Mouse (Mus musculus): Measurements from ENCODE around the gene Kbtbd13. TPM values are rescaled to one million over a fixed set of nuclear protein-coding genes. Genes with fewer than 3 reads are reported as not detected.

The Kbtbd13 gene
- polyA plus RNA-seq, 1 experiment from 2014 or later, result 0.73 TPM

- no peak overlapping the region for H3K4me2 ChIP-seq (ENCODE audit: low read length)
- no peaks in the 10 kb centered on the region for H3K27me3 ChIP-seq (ENCODE audit: control insufficient read depth, insufficient read depth, low read length)
- H3K9ac ChIP-seq (ENCODE audit: low read length), result peak overlapping the region; percentile 31; the same call in 1 of the 2 replicates
- H3K9me3 ChIP-seq (ENCODE audit: control insufficient read depth, low read length), result no peaks in the 10 kb centered on the region
- H3K4me3 ChIP-seq (ENCODE audit: control insufficient read depth in 1 of 2, insufficient read depth in 1 of 2, low read depth in 1 of 2, low read length in 2 of 2), result no peak overlapping the region
- H3K27ac ChIP-seq (replicated peaks in 1 of 2; ENCODE audit: control insufficient read depth in 1 of 2, insufficient read depth in 1 of 2, low read depth in 2 of 2, low read length in 2 of 2), result no peak overlapping the region
- 50% methylated on average over 6 of the region's 6 CpGs for WGBS
- peaks cover 2% of the 10 kb centered on the region; the same call in 1 of the 2 replicates for H3K36me3 ChIP-seq (ENCODE audit: control insufficient read depth, insufficient read depth, low read length)
- no peak for ATAC-seq (ENCODE audit: insufficient number of reproducible peaks, insufficient read depth, low FRiP score, low read depth)
- H3K4me1 ChIP-seq (ENCODE audit: control insufficient read depth in 2 of 2, insufficient read depth in 2 of 2, low read length in 2 of 2), result peaks cover 7 to 9% of the 10 kb centered on the region in 2 experiments; a peak in 2 of 4 replicates
These were observed 9.3 kb downstream of the Kbtbd13 start for GRCm38 (mm10) chr9:65382031-65382750.

GRCm38 (mm10) chr9:65381017-65381590 lies 10.3 kb downstream of the Kbtbd13 start:
- H3K4me2 ChIP-seq (ENCODE audit: low read length), result no peak overlapping the region
- 62% methylated on average over 4 of the region's 4 CpGs for WGBS
- peaks cover 7 to 9% of the 10 kb centered on the region in 2 experiments; a peak in 2 of 4 replicates for H3K4me1 ChIP-seq (ENCODE audit: control insufficient read depth in 2 of 2, insufficient read depth in 2 of 2, low read length in 2 of 2)
- no peaks in the 10 kb centered on the region for H3K27me3 ChIP-seq (ENCODE audit: control insufficient read depth, insufficient read depth, low read length)
- no peak overlapping the region for H3K9ac ChIP-seq (ENCODE audit: low read length)
- H3K36me3 ChIP-seq (ENCODE audit: control insufficient read depth, insufficient read depth, low read length), result peaks cover 2% of the 10 kb centered on the region; the same call in 1 of the 2 replicates
- ATAC-seq (ENCODE audit: insufficient number of reproducible peaks, insufficient read depth, low FRiP score, low read depth), result no peak
- no peak overlapping the region for H3K27ac ChIP-seq (replicated peaks in 1 of 2; ENCODE audit: control insufficient read depth in 1 of 2, insufficient read depth in 1 of 2, low read depth in 2 of 2, low read length in 2 of 2)
- no peaks in the 10 kb centered on the region for H3K9me3 ChIP-seq (ENCODE audit: control insufficient read depth, low read length)
- H3K4me3 ChIP-seq (ENCODE audit: control insufficient read depth in 1 of 2, insufficient read depth in 1 of 2, low read depth in 1 of 2, low read length in 2 of 2), result no peak overlapping the region

- no peaks in the 10 kb centered on the region for H3K27me3 ChIP-seq (ENCODE audit: control insufficient read depth, insufficient read depth, low read length)
- H3K4me1 ChIP-seq (ENCODE audit: control insufficient read depth in 2 of 2, insufficient read depth in 2 of 2, low read length in 2 of 2), result peaks cover 0 to 2% of the 10 kb centered on the region in 2 experiments; a peak in 1 of 4 replicates
- H3K27ac ChIP-seq (replicated peaks in 1 of 2; ENCODE audit: control insufficient read depth in 1 of 2, insufficient read depth in 1 of 2, low read depth in 2 of 2, low read length in 2 of 2), result no peak overlapping the region
- H3K9me3 ChIP-seq (ENCODE audit: control insufficient read depth, low read length), result no peaks in the 10 kb centered on the region
- peaks cover 6% of the 10 kb centered on the region; the same call in 1 of the 2 replicates for H3K36me3 ChIP-seq (ENCODE audit: control insufficient read depth, insufficient read depth, low read length)
- 80% methylated on average over 9 of the region's 9 CpGs for WGBS
- H3K4me3 ChIP-seq (ENCODE audit: control insufficient read depth in 1 of 2, insufficient read depth in 1 of 2, low read depth in 1 of 2, low read length in 2 of 2), result no peak overlapping the region
- no peak for ATAC-seq (ENCODE audit: insufficient number of reproducible peaks, insufficient read depth, low FRiP score, low read depth)
- no peak overlapping the region for H3K9ac ChIP-seq (ENCODE audit: low read length)
- no peak overlapping the region for H3K4me2 ChIP-seq (ENCODE audit: low read length)
These were observed 16.1 kb downstream of the Kbtbd13 start for GRCm38 (mm10) chr9:65375163-65375934.

DNA sequence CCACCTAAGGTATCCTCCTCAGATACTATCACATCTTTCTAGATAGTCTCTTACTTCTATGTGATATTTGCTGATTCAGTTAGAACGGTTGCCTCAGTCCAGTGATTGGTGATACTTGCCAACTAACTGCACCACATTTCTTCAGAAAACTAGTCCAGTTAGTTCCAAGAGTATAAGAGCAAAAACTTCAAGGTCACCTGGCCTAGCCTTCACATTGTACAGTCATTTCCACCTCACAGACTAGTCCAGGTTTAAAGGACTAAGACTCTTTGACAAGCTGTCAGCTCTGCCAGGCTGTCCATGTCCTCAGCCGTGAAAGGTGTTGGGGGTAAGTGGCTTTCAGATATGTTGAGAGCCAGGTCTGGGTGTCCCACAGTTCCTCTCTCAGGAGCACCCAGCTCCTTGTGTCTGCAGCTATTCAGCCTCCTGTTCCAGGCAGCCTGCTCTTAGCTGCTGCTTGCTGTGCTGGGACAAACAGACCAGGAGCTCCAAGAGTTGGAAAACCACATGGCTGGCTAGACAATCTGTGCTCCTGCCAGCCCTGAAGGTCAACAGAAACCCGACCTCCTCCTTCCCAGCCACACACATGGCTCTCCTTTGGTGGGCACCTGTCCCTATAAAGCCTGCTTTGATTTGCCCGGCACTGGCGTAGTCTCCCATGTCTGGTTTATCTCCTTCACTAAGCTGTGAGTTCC lies 16.8 kb downstream of the Kbtbd13 start:
- Histone ChIP-seq H3K36me3 (ENCODE audit: control insufficient read depth, insufficient read depth, low read length) (peaks cover 6% of the 10 kb centered on the region; the same call in 1 of the 2 replicates), H3K4me3 (ENCODE audit: control insufficient read depth in 1 of 2, insufficient read depth in 1 of 2, low read depth in 1 of 2, low read length in 2 of 2) (no peak overlapping the region), H3K4me1 (ENCODE audit: control insufficient read depth in 2 of 2, insufficient read depth in 2 of 2, low read length in 2 of 2) (peaks cover 0 to 2% of the 10 kb centered on the region in 2 experiments; a peak in 1 of 4 replicates), H3K4me2 (ENCODE audit: low read length) (no peak overlapping the region), H3K9me3 (ENCODE audit: control insufficient read depth, low read length) (no peaks in the 10 kb centered on the region), H3K27me3 (ENCODE audit: control insufficient read depth, insufficient read depth, low read length) (no peaks in the 10 kb centered on the region), H3K9ac (ENCODE audit: low read length) (no peak overlapping the region), H3K27ac (replicated peaks in 1 of 2; ENCODE audit: control insufficient read depth in 1 of 2, insufficient read depth in 1 of 2, low read depth in 2 of 2, low read length in 2 of 2) (no peak overlapping the region)
- ATAC-seq (ENCODE audit: insufficient number of reproducible peaks, insufficient read depth, low FRiP score, low read depth), result no peak
- 66% methylated on average over 5 of the region's 5 CpGs for WGBS

- Histone ChIP-seq H3K27ac (replicated peaks in 1 of 2; ENCODE audit: control insufficient read depth in 1 of 2, insufficient read depth in 1 of 2, low read depth in 2 of 2, low read length in 2 of 2) (no peak overlapping the region), H3K27me3 (ENCODE audit: control insufficient read depth, insufficient read depth, low read length) (no peaks in the 10 kb centered on the region), H3K4me3 (ENCODE audit: control insufficient read depth in 1 of 2, insufficient read depth in 1 of 2, low read depth in 1 of 2, low read length in 2 of 2) (no peak overlapping the region), H3K9ac (ENCODE audit: low read length) (no peak overlapping the region), H3K9me3 (ENCODE audit: control insufficient read depth, low read length) (no peaks in the 10 kb centered on the region), H3K4me2 (ENCODE audit: low read length) (no peak overlapping the region), H3K4me1 (ENCODE audit: control insufficient read depth in 2 of 2, insufficient read depth in 2 of 2, low read length in 2 of 2) (peaks cover 0 to 2% of the 10 kb centered on the region in 2 experiments; a peak in 1 of 4 replicates), H3K36me3 (ENCODE audit: control insufficient read depth, insufficient read depth, low read length) (peaks cover 4% of the 10 kb centered on the region; the same call in 1 of the 2 replicates)
- no peak for ATAC-seq (ENCODE audit: insufficient number of reproducible peaks, insufficient read depth, low FRiP score, low read depth)
- 69% methylated on average over 4 of the region's 4 CpGs for WGBS
These were observed 19.0 kb downstream of the Kbtbd13 start for GRCm38 (mm10) chr9:65372449-65372848.

GRCm38 (mm10) chr9:65371756-65372155 lies 19.7 kb downstream of the Kbtbd13 start:
- no peaks in the 10 kb centered on the region for H3K27me3 ChIP-seq (ENCODE audit: control insufficient read depth, insufficient read depth, low read length)
- WGBS, result 67% methylated on average over 24 of the region's 24 CpGs
- no peaks in the 10 kb centered on the region for H3K9me3 ChIP-seq (ENCODE audit: control insufficient read depth, low read length)
- no peak overlapping the region for H3K27ac ChIP-seq (replicated peaks in 1 of 2; ENCODE audit: control insufficient read depth in 1 of 2, insufficient read depth in 1 of 2, low read depth in 2 of 2, low read length in 2 of 2)
- ATAC-seq (ENCODE audit: insufficient number of reproducible peaks, insufficient read depth, low FRiP score, low read depth), result no peak
- no peak overlapping the region for H3K9ac ChIP-seq (ENCODE audit: low read length)
- no peak overlapping the region for H3K4me3 ChIP-seq (ENCODE audit: control insufficient read depth in 1 of 2, insufficient read depth in 1 of 2, low read depth in 1 of 2, low read length in 2 of 2)
- H3K36me3 ChIP-seq (ENCODE audit: control insufficient read depth, insufficient read depth, low read length), result peaks cover 4% of the 10 kb centered on the region; the same call in 1 of the 2 replicates
- H3K4me2 ChIP-seq (ENCODE audit: low read length), result no peak overlapping the region
- peaks cover 0 to 2% of the 10 kb centered on the region in 2 experiments; a peak in 1 of 4 replicates for H3K4me1 ChIP-seq (ENCODE audit: control insufficient read depth in 2 of 2, insufficient read depth in 2 of 2, low read length in 2 of 2)

- WGBS, result 86% methylated on average over 7 of the region's 7 CpGs
These were observed 25.7 kb downstream of the Kbtbd13 start for GRCm38 (mm10) chr9:65365721-65366120.

More at GRCm38 (mm10) chr9:65365721-65366120, 25.7 kb downstream of the Kbtbd13 start:
- H3K4me1 ChIP-seq (ENCODE audit: control insufficient read depth in 2 of 2, insufficient read depth in 2 of 2, low read length in 2 of 2), result peaks cover 5 to 11% of the 10 kb centered on the region in 2 experiments
- H3K27me3 ChIP-seq (ENCODE audit: control insufficient read depth, insufficient read depth, low read length), result no peaks in the 10 kb centered on the region
- ATAC-seq (ENCODE audit: insufficient number of reproducible peaks, insufficient read depth, low FRiP score, low read depth), result no peak
- H3K4me3 ChIP-seq (ENCODE audit: control insufficient read depth in 1 of 2, insufficient read depth in 1 of 2, low read depth in 1 of 2, low read length in 2 of 2), result no peak overlapping the region
- no peak overlapping the region for H3K9ac ChIP-seq (ENCODE audit: low read length)
- no peak overlapping the region for H3K27ac ChIP-seq (replicated peaks in 1 of 2; ENCODE audit: control insufficient read depth in 1 of 2, insufficient read depth in 1 of 2, low read depth in 2 of 2, low read length in 2 of 2)
- H3K9me3 ChIP-seq (ENCODE audit: control insufficient read depth, low read length), result no peaks in the 10 kb centered on the region
- H3K4me2 ChIP-seq (ENCODE audit: low read length), result no peak overlapping the region
- H3K36me3 ChIP-seq (ENCODE audit: control insufficient read depth, insufficient read depth, low read length), result peaks cover 15% of the 10 kb centered on the region
